Mouse (Mus musculus): ENCODE data around the gene Ubash3b. TPM values are rescaled to one million over a fixed set of nuclear protein-coding genes. Genes with fewer than 3 reads are reported as not detected.

Ubash3b gene
- polyA plus RNA-seq, 1 experiment: 0.87 TPM

DNA sequence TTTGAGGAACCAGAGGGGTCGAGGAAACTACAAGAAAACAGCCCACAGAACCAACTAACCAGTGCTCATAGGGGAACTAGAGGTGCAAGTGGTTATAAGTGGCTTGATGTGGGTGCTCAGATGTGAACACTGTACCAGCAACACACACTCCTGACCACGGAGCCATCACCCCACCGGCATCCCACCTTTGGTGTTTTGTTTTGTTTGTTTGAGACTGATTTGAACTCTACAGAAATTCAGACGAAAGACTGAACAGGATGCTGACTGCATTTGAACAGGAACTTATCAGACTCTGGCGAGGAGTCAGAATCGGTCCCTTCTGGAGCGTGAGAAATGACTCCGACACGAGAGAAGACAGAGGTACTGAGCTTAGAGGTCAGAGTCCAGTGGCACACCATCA, 19.9 kb upstream of the Ubash3b start:
- no peak overlapping the region for H3K4me3 ChIP-seq (ENCODE audit: insufficient read depth, low read depth, low read length)
- H3K27ac ChIP-seq (replicated peaks; ENCODE audit: low read depth, low read length): no peak overlapping the region
- no peaks in the 10 kb centered on the region for H3K4me1 ChIP-seq (ENCODE audit: control insufficient read depth, insufficient read depth, insufficient read length, low read length)

DNA sequence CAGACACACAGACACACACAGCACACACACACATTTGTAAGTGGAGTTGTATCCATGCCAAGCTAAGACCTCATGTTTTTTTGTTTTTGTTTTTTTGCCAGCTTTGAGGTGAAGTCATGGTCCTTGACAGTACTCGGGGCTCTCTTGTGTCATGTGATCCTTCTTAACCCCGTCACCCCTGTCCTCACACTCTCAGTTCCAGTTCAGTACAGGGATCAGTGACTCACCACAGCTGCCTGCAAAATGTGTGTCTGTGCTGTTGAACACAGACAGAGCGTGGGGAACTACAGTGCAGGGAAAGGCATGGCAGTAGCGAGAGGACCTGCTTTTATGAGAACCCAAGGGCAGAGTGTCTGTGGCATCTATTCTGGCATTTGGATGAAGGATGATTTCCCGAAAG, 17.6 kb upstream of the Ubash3b start:
- Histone ChIP-seq H3K4me1 (ENCODE audit: control insufficient read depth, insufficient read depth, insufficient read length, low read length) (no peaks in the 10 kb centered on the region), H3K27ac (replicated peaks; ENCODE audit: low read depth, low read length) (no peak overlapping the region), H3K4me3 (ENCODE audit: insufficient read depth, low read depth, low read length) (no peak overlapping the region)

DNA sequence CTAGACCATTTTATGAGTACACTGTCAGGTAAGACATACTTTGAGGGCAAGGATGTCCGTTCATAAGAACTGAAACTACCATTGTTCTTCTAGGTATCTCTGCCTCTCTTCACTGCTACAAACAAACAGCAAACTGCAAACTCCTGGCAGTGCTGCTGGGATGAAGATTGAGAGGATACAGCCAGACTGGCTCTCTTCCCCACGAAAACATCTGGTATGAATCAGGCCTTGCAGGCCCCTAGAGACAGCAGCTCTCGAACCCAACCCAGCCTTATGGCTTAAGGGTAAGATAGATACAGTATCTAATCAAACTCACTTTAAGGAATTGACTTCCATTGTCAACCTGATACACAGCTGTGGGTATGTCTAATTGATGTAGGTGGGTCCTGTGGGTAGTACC, 11.7 kb upstream of the Ubash3b start:
- no peak overlapping the region for H3K4me3 ChIP-seq (ENCODE audit: insufficient read depth, low read depth, low read length)
- no peaks in the 10 kb centered on the region for H3K4me1 ChIP-seq (ENCODE audit: control insufficient read depth, insufficient read depth, insufficient read length, low read length)
- no peak overlapping the region for H3K27ac ChIP-seq (replicated peaks; ENCODE audit: low read depth, low read length)

DNA sequence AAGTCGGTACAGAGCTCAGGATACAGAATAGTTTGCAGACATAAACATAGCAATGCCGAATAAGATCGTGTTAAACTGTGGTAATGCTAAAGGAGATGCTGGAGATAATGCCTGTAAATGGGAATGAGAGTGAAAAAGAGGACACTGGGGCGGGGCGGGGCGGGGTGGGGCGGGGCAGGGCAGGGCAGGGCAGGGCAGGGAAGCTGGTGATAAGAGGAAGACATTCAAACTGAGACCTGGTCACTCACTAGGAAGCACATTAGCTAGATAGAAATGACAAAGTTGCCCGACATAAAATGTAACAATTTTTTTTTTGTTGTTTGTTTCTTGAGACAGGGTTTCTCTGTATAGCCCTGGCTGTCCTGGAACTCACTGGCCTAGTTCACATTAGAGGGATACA, 10.9 kb upstream of the Ubash3b start:
- H3K4me1 ChIP-seq (ENCODE audit: control insufficient read depth, insufficient read depth, insufficient read length, low read length): no peaks in the 10 kb centered on the region
- no peak overlapping the region for H3K27ac ChIP-seq (replicated peaks; ENCODE audit: low read depth, low read length)
- no peak overlapping the region for H3K4me3 ChIP-seq (ENCODE audit: insufficient read depth, low read depth, low read length)

DNA sequence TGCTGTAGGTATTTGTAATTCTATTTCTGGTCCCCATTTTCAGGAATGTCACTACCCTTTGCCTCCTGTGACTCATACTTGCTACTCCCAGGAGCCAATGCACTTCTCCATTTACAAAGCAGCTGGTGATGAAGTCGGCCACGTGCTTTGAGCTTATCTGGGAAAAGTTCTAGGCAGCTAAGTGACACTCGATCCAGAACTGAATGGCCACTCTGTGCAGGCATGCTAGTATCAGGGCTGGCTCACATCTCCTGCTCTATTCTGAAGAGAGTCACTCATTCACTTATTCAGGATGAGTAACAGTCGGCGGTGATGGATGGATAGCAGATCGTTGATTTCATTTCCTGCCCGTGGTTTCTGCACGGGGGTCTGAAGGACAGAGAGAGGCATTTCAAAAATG, 8.5 kb upstream of the Ubash3b start:
- Histone ChIP-seq H3K4me1 (ENCODE audit: control insufficient read depth, insufficient read depth, insufficient read length, low read length) (no peaks in the 10 kb centered on the region), H3K4me3 (ENCODE audit: insufficient read depth, low read depth, low read length) (no peak overlapping the region), H3K27ac (replicated peaks; ENCODE audit: low read depth, low read length) (no peak overlapping the region)

DNA sequence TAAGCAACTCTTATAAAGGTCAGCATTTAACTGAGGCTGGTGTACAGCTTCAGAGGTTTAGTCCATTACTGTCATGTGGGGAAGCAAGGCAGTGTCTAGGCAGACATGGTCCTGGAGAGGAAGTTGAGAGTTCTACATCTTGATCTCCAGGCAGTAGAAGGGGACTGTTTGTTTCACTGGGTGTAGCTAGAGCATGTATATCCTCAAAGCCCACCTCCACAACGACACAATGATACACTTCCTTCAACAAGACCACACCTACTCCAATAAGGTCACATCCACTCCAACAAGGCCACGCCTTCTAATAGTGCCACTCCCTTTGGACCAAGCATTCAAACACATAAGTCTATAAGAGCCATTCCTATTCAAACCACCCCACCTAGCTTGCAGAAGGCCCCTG, 7.2 kb upstream of the Ubash3b start:
- H3K4me1 ChIP-seq (ENCODE audit: control insufficient read depth, insufficient read depth, insufficient read length, low read length): no peaks in the 10 kb centered on the region
- H3K27ac ChIP-seq (replicated peaks; ENCODE audit: low read depth, low read length): no peak overlapping the region
- H3K4me3 ChIP-seq (ENCODE audit: insufficient read depth, low read depth, low read length): no peak overlapping the region

DNA sequence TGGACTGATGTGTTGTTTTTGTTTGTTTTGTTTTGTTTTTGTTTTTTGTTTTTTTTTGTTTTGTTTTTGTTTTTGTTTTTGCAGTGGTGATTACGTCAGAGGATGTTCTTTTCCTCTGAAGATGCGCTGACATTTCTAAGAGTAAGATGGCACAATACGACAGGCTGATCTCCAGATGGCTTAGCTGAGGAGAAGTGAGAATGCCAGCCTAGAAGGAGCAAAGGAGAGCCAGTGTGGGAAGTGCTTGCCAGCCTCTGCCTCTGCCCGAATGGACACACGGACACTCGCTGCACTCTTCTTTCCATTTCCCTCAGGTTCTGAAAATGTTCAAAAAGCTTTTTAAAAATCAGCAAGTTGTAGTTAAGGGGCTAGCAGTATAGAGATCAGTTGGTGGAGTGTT, 6.7 kb upstream of the Ubash3b start:
- no peaks in the 10 kb centered on the region for H3K4me1 ChIP-seq (ENCODE audit: control insufficient read depth, insufficient read depth, insufficient read length, low read length)
- no peak overlapping the region for H3K4me3 ChIP-seq (ENCODE audit: insufficient read depth, low read depth, low read length)

DNA sequence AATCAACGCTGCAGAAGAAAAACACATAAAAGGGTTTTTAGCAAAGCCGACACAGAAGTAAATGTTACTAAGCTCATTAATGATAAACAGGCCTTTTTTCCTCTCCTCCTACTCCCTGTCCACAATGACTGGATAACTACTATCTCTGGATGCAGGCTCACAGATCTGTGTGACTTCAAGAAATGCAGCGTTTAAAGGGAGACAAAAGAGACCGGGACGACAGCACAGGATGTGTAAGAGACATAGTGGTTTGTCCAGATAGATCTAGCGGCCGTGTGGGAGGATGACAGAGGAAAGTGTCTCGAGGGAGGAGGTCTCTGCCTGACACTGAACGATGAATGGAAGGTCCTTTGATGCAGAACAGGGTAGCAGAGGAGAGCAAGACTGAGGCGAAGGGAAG, 5.4 kb upstream of the Ubash3b start:
- H3K4me3 ChIP-seq (ENCODE audit: insufficient read depth, low read depth, low read length): no peak overlapping the region
- no peak overlapping the region for H3K27ac ChIP-seq (replicated peaks; ENCODE audit: low read depth, low read length)

More for the DNA sequence above, 6.7 kb upstream of the Ubash3b start:
- no peak overlapping the region for H3K27ac ChIP-seq (replicated peaks; ENCODE audit: low read depth, low read length)

DNA sequence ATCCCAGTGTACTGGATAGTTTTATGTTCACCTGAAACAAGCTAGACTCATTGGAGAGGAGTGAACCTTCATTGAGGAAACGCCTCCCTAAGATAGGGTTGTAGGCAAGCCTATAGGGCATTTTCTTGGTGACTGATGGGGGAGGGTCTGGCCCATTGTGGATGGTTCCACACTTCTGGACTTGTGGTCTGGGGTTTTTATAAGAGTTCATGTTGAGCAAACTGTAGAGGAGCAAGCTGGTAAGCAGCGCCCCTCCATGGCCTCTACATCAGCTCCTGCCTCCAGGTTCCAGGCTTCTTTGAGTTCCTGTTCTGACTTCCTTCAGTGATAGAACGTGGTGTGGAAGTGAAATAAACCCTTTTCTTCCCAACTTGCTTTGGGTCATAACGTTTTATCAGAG, 866 bp upstream of the Ubash3b start:
- H3K4me3 ChIP-seq (ENCODE audit: insufficient read depth, low read depth, low read length): no peak overlapping the region
- H3K4me1 ChIP-seq (ENCODE audit: control insufficient read depth, insufficient read depth, insufficient read length, low read length): peaks cover 3% of the 10 kb centered on the region; the same call in 1 of the 2 replicates
- no peak overlapping the region for H3K27ac ChIP-seq (replicated peaks; ENCODE audit: low read depth, low read length)

More for the DNA sequence above, 5.4 kb upstream of the Ubash3b start:
- no peaks in the 10 kb centered on the region for H3K4me1 ChIP-seq (ENCODE audit: control insufficient read depth, insufficient read depth, insufficient read length, low read length)

DNA sequence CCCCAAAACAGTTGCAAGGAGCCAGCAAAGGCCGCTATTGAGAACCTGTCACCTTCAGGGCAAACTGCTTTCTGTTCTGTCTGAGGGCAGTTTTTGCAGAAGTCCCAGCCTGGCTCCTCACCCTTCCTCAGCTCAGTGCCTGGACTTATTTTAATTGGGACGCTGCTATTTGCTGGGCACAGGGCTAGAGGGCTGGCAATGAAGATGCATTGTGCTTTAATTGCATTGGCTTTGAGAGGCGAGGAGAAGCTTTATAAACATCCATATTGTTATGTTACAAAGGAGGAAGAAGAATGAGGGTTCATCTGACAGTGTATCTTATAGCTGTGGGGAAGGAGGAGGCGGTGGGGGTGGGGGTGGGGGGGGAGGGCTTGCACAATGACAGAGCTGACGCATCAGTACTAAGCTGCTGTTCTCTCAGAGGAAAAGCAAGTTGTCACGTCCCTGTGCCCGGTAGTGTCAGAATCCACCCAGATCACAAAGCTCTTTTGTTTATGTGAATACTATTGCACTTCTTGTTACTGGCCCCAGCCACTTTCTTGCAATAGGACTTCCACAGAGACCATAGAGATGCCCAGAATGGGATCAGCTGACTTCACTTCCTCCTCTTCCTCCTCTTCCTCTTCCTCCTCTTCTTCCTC, 841 bp downstream of the Ubash3b start:
- peaks cover 3% of the 10 kb centered on the region; the same call in 1 of the 2 replicates for H3K4me1 ChIP-seq (ENCODE audit: control insufficient read depth, insufficient read depth, insufficient read length, low read length)
- H3K4me3 ChIP-seq (ENCODE audit: insufficient read depth, low read depth, low read length): no peak overlapping the region
- H3K27ac ChIP-seq (replicated peaks; ENCODE audit: low read depth, low read length): no peak overlapping the region

DNA sequence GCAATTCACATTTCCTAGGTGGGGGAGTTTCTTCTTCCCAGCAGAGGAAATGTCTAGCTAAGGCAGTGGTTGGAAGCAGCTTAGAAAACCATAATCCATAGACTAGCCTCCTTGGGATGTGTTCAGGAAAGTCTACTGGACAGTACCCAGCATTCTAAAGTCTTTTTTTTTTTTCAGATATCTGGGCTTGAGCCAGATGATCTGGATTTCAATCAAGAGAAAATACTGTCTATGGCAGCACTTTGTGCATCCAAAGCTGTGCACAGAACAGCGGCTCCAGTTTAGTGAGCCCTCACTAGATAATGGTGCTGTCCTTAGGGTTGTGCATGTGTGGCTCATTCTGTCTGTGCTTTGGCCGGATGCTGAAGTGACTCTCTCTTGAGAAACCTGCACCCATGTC, 2.3 kb downstream of the Ubash3b start:
- H3K4me1 ChIP-seq (ENCODE audit: control insufficient read depth, insufficient read depth, insufficient read length, low read length): peaks cover 3% of the 10 kb centered on the region; the same call in 1 of the 2 replicates
- H3K4me3 ChIP-seq (ENCODE audit: insufficient read depth, low read depth, low read length): no peak overlapping the region
- H3K27ac ChIP-seq (replicated peaks; ENCODE audit: low read depth, low read length): no peak overlapping the region

DNA sequence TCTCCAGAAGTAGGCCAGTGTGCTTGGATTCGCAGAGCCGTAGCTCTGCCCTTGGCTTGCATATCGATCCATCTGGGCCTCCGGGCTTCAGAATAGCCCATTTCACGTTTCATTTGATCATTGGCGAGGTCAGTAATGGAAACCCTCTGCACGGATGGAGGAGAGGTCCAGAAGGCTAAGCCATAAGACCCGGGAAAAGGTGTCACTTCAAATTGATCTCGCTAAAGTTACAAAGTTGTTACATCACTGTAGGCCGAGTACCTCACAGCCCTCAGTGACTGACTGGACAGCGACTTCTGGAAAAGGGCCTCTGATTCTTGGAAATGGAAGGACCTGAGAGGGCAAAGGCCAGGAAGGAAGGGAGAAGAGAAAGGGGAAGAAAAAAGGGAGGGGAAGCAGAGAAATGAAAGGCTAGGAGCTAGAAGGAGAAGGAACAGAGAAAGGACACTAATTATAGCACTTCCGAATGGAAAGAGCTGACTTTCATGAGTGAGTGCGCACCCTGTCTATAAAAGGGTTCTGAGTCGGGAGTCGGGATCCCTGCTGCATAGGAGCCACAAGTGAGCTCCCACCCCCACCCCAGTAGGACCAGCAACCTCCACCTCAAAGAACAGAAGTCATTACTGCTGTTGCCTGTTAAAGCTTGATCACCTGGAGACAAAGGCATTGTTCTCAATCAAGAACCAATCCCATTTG, 3.5 kb downstream of the Ubash3b start:
- H3K27ac ChIP-seq (replicated peaks; ENCODE audit: low read depth, low read length): peak overlapping the region; percentile 35; the same call in 1 of the 2 replicates
- peaks cover 3% of the 10 kb centered on the region; the same call in 1 of the 2 replicates for H3K4me1 ChIP-seq (ENCODE audit: control insufficient read depth, insufficient read depth, insufficient read length, low read length)
- H3K4me3 ChIP-seq (ENCODE audit: insufficient read depth, low read depth, low read length): 0 out of 2 replicates have a peak overlapping the region, but pooled peaks have one; percentile 25

DNA sequence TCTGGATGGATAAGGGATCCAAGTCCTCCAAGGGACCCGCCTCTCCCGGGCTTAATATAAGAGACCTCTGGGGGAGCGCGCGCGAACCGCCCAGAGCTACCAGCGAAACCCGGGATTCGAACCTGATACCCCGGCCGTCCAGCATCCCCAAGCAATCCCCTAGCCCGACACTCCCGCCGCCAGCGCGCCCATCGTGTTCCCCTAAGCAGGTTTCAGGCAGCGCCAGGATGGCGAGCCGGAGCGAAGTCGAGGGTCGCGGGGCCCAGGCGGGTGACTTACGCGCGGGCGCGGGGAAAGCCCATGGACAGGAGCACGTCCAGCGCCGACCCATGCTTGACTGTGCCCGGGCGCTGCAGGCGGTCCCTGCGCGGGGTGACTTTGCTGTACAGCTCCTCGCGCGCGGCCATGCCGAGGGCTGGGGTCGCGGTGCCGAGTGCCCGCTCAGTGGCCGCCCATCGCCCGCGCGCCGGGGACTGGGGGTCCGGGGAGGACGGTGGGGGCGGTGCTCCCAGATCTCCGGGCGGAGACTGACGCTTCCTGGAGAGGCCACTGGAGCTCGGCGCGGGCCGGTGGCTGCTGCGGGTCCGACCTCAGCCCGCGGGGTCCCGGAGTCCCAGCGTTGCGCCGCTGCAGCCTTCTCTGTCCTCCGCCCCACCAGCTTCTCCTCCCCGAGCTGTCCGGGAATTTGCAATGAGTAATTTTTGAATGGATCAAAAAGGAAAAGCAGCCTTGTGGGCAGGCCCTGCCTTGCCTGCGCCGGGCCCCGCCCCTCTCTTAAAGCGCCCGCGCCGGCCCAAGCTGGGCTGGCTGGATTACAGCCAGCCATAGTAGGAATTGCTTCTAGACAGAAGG, 4.3 kb downstream of the Ubash3b start:
- peak overlapping the region; percentile 87 for H3K4me3 ChIP-seq (ENCODE audit: insufficient read depth, low read depth, low read length)
- peaks cover 3% of the 10 kb centered on the region; the same call in 1 of the 2 replicates for H3K4me1 ChIP-seq (ENCODE audit: control insufficient read depth, insufficient read depth, insufficient read length, low read length)
- H3K27ac ChIP-seq (replicated peaks; ENCODE audit: low read depth, low read length): no peak overlapping the region

DNA sequence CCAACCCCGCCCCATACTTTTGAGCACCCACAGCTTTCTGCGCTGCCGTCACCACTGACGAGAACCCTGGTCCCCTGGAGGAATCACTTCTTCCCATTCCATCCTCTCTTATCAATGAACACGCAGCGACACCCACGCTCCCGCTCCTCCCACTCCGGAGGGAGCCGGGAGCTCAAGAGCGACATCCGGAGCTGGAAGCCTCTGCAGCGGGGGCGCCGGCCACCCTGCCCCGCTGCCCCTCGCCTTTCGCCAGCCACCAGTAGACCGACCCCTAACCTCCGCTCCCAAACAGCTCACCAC, 4.8 kb downstream of the Ubash3b start:
- H3K4me3 ChIP-seq (ENCODE audit: insufficient read depth, low read depth, low read length): peak overlapping the region; percentile 87
- H3K27ac ChIP-seq (replicated peaks; ENCODE audit: low read depth, low read length): no peak overlapping the region

DNA sequence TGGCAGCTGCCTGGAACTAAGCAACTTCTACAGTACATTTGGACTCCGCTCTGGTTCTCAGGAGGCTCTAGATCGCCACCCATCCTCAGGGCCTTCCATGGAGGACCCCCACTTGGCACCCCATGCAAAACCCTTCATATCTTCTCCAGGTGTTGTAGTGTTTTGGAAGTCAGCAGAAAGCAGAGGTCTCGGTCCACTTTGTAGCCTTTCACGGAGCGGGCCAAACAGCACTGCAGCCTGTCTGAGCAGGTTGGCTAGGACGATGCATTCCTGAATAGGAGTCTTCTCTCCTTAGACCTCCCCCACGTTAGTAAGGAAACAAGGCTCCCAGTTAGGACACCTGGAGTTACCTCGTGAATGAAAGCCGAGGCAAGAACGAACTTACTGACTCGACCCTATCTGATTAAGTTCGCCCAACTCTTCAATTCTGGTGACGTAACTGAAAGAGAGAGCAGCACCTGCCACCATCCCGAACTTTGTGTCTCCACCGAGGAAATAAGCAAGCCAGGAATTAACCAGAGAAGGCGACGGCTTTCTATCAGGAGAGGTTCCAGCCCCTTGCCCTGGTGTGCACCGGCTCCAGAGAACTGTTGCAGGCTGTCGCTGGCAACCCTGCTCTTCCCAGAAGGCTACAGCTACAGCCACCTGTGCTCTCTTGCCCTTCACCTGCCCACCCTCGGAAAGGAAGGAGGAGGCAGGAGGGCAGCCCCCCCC, 5.3 kb downstream of the Ubash3b start:
- Histone ChIP-seq H3K4me1 (ENCODE audit: control insufficient read depth, insufficient read depth, insufficient read length, low read length) (peaks cover 3% of the 10 kb centered on the region; the same call in 1 of the 2 replicates), H3K27ac (replicated peaks; ENCODE audit: low read depth, low read length) (no peak overlapping the region), H3K4me3 (ENCODE audit: insufficient read depth, low read depth, low read length) (peak overlapping the region; percentile 87)

More for the DNA sequence above, 4.8 kb downstream of the Ubash3b start:
- peaks cover 3% of the 10 kb centered on the region; the same call in 1 of the 2 replicates for H3K4me1 ChIP-seq (ENCODE audit: control insufficient read depth, insufficient read depth, insufficient read length, low read length)

Measured in brown adipose tissue, adult 24 weeks (tissue).